Mouse (Mus musculus): ENCODE measurements around the gene Chat.

The Chat gene

DNA sequence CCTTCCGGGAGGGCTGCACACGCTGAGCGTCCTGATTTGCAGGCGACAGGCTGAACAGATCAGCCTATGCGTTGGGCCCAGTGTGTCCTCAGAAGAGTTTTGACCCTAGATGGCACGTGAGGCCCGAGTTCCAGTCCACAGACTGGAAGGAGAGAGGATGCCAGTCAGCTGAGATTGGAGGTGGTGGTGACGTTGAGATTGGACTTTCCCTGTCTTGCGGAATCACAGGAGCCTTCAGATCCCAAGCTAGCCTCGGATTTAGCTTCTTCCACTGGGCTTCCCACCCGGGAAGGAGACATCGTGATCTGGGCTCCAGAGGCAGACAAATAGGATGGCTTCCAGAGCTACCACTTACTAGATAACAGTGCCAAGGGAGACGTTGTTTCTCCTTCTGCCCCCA lies at the start of gene Chat:
TSS of gene Chat (minus strand) at position 101 of the 400 bp plus-strand sequence.
- no peak for DNase-seq (ENCODE audit: low spot score)

DNA sequence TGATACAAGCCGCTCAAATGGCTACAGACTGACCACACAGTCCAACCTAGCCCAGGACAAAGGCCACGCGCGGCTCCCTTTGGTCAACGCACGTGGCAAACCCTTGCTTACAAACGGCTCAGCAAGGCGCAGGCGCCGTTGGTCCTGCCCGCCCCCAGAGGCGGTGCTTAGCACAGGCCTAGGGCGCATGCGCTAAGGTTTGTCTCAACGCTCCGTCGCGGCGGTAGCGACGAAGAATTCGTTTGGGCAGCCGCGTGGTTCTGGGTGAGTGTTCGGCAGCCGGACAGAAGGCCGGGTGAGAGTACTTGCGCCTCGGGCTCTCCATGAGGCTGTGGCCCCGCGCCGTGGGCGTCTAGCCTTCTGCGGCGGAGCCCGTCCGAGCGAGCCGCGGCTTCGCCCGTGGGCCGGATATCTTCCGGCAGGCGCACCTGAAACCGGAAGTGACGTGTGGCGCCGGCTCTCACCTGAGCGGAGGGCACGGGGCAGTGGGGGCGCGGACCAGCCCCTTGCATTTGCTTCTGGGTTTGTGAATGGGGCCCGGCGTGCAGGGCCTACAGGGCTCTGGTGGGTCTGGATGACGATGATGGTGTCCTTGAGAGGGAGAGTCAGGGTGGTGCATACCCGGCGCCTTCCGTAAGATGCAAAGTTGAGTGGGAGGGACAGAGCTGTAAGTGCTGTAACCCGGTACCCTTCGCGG lies 47.7 kb upstream of the Chat start, which contains the start of gene Ercc6:
TSS of gene Ercc6 (plus strand) at position 186 of the 697 bp plus-strand sequence.
- DNase-seq (ENCODE audit: low spot score) = peak; percentile 93

DNA sequence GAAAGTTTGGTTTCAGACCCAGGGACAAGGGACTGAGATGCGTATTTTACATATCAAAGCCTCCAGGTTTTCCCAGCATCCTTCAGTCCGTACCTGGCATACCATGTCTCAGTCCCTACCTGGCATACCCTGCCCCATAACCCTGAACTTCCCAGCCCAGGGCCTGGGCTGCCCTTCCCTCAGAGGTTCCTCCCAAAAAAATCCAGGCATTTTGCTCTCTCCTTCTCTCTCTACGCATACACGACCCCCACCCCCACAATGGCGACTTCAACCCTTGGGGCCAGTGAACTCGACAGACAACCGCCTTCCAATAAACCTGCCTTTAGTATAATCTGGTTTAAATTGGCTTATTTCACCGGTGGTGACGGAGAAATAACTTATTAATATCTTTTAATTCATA lies 47.1 kb upstream of the Chat start:
- DNase-seq (ENCODE audit: low spot score) = no peak

DNA sequence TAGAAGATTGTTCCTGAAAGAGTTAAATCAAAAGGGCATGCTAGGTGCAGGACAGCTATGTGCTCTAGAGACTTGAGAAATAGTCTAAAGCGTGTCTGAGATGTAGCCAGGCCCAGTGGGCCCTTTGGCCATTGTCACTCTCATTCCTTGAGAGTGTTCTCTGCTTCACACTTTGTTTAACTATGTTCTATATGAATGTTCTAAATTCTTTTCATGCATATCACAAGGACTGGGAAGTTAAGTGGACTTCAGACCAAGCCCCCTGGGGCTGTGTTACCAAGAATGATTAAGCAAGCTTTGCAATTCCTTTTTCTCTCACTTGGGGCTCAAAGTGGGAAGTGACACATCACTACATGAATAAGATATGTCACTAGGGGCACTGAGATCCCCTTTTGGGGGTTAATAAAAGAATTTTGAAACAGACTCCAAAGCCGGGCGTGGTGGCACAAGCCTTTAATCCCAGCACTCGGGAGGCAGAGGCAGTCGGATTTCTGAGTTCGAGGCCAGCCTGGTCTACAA lies 43.7 kb upstream of the Chat start:
- no peak for DNase-seq (ENCODE audit: low spot score)

DNA sequence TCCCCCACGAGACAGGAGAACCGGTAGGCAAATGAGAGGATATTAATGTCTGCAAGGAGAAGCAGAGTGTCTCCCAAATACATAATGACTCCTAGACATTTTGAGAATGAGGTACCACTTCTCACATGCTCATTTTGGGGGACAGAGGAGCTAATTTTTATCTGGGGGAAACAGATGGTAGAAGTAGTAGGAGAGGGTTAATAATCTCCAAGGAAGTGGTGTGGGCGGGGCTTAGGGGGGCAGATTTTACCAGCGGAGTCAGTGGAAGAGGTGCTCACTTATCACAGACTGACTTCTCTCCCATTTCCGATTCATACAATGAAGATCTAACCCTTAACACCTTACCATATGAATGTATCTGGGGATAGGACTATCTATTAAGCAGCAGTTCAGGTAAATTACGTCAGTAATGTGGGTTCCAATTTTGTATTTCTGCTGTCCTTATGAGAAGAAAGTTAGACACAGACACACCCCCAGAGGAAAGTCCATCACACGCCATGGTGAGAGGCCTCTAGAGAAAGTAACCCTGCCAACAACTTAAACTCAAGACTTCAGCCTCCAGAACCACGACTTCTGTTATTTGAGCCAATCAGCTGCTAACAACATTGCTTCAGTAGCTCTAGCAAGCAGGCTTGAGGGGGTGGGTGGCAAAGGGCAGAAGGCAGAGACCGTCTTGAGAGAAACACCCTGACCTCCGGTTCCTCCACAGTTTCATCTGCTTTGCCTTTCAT lies 42.5 kb upstream of the Chat start:
- no peak for DNase-seq (ENCODE audit: low spot score)

DNA sequence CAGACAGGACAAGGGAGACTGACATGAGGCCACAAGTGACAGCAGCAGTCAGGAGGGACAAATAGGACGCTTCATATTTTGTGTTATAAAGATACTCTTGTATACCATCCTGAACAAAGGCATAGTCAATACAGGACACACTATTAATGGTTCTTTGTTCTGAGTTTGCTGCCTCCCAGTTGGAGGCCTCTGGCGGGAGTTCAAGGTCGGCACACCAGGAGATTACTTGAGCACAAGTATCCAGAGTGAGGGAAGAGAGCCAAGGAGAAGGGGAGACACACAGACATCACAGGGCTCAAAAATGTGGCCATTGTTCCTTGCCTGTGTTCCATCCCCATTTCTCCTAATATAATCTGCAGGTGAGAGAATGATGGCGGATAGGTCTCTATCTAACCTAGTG lies 41.4 kb upstream of the Chat start:
- DNase-seq (ENCODE audit: low spot score) = no peak

DNA sequence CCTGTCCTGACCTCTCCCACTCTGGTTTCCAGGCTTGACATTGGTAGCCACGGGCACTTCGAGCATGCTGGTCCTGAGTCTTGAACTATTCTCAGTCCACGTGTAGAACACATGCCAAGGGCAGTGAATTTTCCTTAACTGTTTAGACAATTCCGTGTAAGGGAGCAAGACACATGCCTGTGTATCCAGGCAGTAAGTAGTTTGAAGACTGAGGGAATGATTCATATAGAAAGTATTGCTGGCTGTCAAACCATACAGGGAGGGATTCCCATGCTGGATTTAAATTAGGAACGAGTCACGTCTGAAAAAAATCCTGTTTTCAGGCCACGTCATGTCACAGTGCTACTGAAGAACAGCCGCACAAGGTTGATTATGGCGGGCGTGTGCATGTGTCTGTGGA lies 40.5 kb upstream of the Chat start:
- no peak for DNase-seq (ENCODE audit: low spot score)

DNA sequence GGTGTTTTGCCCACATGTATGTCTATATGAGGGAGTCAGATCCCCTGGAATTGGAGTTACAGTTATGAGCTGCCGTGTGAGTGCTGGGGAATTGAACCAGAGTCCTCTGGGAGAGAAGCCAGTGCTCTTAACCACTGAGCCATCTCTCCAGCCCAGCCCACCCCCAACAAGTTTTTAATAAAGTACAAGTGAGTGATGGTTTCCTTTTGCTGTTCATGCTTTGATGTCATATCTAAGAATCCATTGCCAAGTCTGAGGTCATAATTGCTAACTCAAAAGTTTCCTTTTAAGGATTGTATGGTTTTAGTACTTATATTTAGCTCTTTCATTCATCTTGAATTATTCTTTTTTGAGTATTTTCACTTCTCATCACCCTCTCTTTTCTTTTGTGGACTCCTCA lies 38.1 kb upstream of the Chat start:
- DNase-seq (ENCODE audit: low spot score) = no peak

DNA sequence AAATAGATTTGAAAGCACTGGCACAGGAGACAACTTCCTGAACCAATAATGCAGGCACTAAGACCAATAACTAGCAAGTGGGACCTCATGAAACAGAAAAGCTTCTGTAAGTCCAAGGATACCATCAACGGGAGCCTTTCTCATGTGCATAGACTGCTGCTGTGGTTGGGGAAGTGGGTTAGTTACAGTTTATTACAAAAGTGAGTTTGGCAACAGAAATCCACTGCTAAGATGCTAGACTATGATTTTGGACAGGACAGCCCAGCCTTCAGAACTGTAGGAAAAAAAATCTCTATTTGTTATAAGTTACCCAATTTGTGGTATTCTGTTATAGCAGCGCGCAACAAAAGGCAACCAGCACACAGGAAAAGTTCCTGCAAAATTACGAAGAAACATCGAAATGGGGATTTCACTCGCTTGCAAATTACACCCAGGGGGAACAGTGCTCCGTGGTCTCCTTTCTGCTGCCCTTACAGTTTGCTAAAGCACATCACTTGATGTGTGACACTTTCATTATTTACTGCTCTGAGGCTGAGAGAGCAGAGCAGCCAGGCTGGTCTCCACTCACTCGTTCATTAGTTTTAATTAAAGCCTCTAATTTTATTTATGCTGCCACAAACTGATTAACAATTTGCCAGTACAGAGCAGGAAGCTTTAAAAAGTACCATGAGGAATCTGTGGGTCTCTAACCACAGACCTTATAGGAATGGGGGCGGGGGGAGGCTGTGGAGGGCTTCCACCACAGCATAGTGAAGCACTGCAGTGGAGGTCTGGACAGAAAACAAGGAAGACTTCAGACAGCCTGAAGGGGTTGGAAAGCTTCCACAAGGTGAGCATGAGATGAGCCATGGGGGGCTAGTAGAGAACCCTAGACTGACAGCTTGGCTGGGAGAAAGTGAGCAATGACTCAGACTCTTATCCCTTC lies 37.2 kb upstream of the Chat start:
- no peak for DNase-seq (ENCODE audit: low spot score)

DNA sequence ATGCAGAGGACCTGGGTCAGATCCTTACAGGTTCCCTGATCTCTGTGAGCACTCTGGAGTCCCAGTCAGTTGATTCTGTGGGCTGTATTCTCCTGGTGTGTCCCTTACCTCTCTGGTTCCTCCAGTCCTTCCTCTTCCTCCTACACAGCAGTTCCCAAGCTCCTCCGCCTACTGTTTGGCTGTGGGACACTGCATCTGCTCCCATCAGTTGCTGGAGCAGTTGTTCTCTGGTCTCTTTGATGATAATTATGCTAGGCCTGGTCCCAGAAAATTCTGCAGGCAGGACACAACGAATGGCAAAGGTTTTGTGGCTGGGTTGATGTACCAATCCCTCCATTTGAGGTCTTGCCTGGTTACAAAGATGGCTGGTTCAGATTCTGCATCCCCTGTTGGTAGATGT lies 35.5 kb upstream of the Chat start:
- no peak for DNase-seq (ENCODE audit: low spot score)

DNA sequence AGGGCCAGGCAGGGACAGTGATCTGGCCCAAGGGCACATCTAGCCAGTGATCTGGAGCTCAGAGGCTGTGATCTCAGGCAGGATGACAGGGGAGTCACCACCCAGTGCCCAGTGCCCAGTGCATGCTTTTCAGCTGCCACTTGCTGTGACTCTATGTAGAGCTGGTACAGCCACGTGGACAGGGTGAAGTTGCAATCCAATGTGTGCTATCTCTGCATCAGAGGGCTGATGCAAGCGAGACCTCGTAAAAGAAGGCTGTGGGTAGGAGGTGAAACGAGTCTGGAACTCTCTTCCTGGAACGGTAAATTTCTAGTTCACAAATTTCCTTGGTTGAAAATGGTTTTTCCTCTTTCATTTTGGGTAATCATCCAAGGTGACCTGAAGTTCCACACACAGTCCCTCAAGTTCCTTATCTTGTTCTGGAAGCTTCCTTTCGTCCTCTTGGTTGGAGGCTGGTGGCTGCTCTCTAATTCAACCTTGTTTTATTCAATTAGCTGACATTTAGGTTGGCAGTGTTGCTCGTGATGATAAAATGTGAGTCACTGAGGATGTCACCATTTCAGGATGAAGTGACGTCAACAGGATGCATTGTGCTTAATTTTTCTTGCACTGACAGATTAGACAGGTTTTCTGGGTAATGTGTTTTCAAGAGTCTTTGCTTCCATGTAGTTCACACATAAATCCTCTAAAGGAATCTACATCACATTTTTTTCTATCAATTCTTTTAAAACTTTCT lies 30.5 kb upstream of the Chat start:
- peak; percentile 12 for DNase-seq (ENCODE audit: low spot score)

DNA sequence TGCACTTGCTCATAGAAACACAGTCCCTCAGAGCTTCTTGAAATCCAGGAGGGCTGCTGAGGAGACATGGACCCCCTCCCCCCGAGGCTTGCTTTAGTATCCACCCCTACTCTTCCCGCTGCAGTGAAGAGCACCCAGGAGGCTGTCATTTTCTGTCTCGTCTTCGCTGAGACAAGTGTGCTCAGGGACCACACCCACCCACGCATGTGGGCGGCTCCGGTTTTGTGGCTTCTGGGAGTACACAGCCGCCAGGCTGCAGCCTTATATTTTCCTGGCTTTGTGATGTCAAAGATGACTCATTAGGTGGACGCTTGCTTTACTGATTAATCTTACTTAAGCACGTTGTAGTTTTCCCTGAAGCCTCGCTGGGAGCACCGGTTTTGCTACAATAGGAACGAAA lies 26.7 kb upstream of the Chat start:
- DNase-seq (ENCODE audit: low spot score) = no peak

DNA sequence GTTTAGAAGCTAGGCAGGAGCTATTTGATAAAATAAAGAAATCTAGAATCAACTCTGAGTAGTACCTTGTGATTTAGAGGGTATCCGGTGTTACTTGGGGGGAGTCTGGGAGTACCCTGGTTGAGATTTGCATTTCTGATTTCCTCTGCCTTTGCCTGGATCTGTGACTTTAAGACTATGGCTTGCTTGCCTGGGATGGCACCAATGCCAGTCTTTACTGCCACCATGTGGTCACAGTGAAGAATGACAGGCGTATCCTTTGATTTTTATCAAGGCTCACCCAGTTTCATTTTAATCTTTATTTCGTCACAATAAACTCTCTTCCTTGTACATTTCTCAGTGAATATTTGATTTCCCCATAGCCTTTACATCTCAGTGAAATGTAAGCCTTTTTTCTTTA lies 16.3 kb upstream of the Chat start:
- DNase-seq (ENCODE audit: low spot score) = no peak

DNA sequence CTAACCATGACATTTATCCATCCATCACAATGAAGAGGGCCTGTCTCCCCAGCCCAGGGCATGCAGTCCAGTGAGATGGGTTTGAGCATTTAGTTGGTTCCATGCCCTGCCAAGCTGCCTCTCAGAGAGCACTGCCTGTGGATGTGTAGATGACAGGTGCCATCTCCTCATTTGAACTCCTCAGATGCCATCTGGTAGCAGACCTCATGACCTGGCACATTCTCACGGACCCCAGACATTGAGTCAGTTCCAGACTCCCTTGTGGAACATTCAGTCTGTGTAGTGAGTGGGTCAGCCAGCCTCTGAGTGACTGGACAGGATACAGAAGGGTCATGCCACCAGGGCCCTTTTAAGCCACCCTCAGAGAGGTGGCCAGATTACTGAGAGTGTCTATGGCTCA lies 11.8 kb upstream of the Chat start:
- no peak for DNase-seq (ENCODE audit: low spot score)

DNA sequence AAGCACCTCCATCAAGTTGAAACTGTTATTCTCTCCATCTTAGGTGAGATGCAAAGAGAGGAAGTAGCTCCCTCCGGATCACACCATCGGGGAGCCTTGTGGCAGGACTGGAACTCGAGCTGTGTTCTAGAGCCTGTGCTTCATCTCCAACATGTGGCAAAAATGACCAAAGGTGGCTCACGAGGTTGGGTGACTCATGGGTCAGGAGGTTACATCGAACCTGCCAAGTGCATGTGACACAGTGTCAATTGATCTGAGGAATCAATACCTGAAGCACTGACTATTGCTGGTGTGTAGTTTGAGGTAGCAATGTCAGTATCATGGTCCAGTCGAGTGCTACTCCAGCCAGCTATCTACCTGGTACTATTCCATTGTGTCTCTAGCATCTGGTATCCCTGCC lies 10.8 kb upstream of the Chat start:
- DNase-seq (ENCODE audit: low spot score) = no peak

DNA sequence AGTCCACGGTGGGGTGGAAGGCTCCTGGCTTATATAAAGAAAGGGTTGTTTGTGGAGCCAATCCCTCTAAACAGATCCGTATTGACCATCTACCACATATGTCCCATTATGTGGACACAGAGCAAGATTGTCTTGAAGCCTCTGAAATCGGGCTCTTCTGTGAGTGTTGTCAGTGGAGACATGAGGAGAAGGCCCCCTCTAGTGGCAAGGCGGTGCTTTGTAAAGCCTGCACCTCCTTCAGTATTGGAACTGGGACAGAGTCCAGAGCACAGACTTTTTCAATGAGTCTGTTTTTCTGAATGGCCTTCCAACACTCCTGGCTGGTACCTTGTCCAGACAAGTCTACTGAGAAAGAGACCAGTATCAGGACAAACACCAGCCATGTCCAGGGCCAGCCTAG lies 7.2 kb upstream of the Chat start:
- peak; percentile 35 for DNase-seq (ENCODE audit: low spot score)

DNA sequence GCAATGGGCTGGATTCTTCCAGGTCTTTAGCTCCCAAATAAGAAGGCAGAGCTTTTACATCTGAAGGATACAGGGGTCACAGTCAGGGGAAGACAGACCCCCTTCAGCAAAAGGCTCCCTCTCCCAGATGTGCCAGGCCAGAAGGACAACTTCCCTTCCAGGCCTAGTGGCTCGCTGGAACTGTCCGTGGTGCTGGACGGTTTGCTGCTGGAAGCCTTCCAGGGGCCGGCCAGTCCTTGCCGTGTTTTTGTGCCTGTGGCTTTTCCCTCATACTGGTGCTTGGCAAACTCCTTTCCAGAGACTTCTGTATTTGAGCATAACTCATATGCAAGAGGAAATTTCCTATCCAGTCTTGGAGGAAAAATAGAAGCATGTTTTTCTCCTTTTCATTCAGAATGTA lies 1.8 kb upstream of the Chat start:
- DNase-seq (ENCODE audit: low spot score) = peak; percentile 55

DNA sequence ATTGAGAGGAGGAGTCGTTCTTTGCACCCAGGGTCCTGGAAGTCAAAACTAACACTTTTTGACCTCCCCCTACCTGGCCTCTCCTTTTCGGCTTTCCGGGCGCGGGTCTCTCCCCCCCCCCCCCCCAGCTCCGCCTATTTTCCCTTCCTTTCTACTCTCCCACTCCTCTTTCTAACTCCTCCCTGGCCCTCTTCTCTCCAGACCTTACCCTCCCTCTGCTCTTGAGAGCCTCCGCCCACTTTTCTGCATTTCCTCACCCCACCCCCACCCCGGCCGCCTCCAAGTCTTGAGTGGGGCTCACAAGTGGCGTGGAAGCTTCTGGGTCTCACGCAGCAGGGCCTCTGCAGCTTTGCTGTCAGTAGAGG lies 301 bp downstream of the Chat start:
- no peak for DNase-seq (ENCODE audit: low spot score)

DNA sequence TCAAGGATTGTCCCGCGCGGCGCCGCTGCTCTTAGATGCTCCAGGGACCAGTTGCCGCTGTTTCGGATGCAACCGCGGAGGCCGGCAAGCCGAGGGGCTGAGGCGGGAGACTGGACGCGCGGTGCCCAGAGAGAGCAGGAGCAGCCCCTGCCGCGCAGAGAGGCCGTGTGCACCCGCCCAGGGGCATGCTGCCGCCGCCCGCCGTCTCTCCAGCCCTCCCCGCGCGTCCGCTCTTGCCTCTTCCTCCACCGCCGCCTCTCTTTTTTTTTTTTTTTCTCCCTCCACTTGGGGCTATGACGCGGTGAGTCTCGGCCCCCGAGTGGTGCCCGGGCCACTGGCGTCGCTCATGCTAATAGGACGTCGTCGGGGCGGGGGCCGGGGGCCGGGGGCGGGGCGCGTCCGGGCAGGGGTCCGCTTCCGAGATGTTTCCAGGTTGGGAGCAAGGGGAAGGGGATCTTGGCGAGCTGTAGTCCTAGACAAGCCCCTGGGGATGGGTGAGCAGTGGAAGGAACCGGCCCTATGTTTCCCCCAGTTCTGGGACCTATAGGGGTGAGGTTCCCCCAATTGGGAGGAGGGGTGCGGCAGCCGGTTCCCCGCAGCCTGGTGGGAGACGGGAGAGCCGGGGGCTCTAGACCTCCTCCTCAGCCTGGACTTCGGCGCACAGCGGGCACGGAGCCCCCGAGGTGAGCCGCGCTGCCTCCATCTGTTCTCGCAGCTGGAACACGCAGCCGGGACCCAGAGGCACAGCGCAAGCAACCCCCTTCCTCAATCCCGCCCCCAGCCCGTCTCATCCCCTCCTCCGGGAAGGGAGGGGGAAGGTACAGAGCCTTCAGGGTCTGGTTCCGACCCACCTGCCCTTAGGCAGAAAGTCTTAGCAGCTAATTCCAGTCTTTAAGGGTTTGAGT lies 936 bp downstream of the Chat start, which contains the start of gene Slc18a3:
TSS of gene Slc18a3 (minus strand) at position 250 of the 905 bp plus-strand sequence.
- DNase-seq (ENCODE audit: low spot score) = no peak

DNA sequence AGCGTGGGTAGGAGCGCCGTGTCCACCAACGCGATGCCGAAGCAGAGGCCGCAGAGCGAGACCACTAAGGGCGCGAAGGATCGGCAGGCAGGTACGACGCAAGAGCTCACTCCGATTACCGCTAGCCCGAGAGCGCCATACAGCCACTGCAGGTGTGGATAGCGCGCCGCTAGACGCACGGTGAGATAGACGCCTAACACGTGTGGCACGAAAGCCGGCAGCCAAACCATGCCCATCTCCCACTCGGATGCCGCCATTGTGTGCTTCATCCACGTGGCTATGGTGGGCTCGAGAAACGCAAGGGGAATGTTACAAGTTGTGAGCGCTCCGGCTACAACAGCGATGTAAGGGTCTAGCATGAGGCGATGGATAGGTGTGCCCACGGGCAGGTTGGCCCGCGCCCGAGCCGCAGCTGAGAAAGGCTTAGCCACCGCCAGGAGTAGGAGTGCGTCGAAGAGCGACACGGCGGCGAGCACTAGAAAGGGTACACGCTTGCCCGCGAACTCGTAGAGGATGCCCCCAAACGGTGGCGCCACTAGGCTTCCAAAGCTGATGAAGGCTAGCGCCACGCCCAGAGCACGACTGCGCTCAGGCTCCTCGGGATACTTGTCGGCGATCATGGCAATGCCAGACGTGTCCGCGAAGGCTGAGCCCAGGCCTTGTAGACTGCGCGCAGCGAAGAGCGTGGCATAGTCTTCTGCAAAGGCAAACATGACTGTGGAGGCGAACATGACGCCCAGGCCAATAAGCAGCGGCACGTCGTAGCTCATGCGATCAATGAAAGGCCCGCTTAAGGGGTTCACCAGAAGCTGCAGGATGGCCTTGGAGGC lies 2.4 kb downstream of the Chat start:
- DNase-seq (ENCODE audit: low spot score) = no peak

Data from urinary bladder, postnatal 14 days (tissue).